Mouse (Mus musculus) testis, postnatal 10 days (tissue): ENCODE measurements around the gene Cfap299.
A peak's percentile ranks its signal among the peaks of the same experiment; 100 is the strongest.
"Not testable (repeated sequence)": the region's sequence is repeated elsewhere in the genome, so short reads cannot be mapped to it uniquely, and the experiment has no call there.

ENCODE experiments used
- DNase-seq: peaks from one replicate; pipeline ENCODE4 v3.0.0; 2021; ENCODE audit warnings: low spot score

The Cfap299 gene

DNA sequence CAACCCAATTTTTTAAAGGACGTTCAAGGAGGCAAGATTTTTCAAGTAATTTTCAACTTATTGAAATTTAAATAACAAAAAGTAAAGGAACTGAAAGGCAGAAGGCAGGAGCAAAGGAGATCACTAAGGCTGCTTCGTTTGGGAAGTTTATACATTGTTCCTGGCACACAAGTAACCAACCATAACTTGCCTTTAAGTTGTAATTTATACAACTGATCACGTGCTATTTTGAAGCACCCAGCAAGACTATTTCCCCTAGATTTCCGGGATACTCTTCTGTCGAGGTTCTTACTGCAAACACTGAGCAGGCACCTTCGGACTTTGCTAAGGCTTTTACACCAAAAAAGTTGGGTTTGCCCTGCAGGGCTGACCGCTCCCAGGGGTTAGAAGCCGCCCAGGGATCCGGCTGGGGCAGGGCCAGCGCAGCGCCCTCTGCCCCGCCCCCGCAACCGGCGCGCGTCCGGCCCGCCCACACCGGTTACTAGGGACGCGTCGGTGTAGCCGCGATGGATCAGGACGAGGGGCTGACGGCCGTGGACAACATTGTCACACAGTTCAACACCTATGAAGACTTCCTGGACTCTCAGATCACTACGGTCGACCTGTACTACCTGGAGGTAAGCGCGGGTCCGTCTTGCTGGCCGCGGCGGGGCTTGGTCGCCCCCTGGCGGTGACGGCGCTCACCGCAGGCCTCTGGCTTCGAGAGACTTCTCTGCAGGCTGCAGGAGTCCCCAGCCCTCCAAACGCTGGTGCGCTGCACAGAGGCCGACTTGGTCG, at the start of gene Cfap299:
Gene Cfap299 (plus strand): TSS at position 457 of the 777 bp plus-strand sequence.
- DNase-seq, result peak; percentile 91

- DNase-seq, result no peak
These were observed 47.1 kb upstream of the Cfap299 start for GRCm38 (mm10) chr5:98281993-98282392.

DNA sequence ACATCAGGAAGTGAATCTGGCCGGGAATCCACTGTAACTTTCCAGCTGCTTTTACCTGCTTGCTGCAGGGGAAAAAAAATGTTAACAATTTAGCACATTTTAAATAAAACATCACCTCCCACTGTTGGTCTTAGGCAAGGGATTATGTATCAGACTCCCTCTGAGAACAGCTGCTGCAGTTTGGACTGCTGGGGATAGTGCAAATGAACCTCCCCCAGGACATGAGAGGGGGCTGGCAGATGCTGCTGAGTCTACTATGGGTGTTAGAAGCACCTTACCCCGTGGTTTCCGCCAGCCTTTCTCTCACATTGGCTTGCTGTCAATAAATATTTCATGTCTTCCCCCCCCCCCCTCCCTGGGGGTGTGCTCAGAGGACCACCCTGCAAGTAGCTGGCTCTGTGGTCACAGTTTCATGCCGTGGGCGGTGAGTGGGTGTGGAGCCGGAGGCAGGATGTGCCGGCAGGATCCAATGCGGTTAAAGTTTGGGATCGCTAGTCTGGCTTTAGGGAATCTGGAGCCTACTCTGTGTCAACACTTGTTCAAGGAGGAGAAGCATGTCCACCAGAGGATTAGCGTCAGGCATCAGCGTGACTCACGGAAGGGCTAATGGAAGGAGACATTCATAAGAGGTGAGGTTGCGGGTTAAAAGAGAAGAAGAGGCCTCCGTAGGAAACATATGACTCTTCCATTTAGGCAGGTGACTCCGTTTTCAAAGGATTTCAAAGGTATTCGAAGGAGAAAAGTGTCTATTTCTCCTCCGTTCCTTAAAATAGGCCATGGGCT, 45.2 kb upstream of the Cfap299 start:
- no peak for DNase-seq

GRCm38 (mm10) chr5:98290642-98291041, 38.5 kb upstream of the Cfap299 start:
- DNase-seq, result no peak

GRCm38 (mm10) chr5:98292388-98293048, 36.6 kb upstream of the Cfap299 start:
- DNase-seq, result no peak

GRCm38 (mm10) chr5:98293049-98293715, 35.9 kb upstream of the Cfap299 start:
- no peak for DNase-seq

GRCm38 (mm10) chr5:98300079-98300478, 29.0 kb upstream of the Cfap299 start:
- no peak for DNase-seq

- no peak for DNase-seq
These were observed 23.4 kb upstream of the Cfap299 start for GRCm38 (mm10) chr5:98305673-98306072.

DNA sequence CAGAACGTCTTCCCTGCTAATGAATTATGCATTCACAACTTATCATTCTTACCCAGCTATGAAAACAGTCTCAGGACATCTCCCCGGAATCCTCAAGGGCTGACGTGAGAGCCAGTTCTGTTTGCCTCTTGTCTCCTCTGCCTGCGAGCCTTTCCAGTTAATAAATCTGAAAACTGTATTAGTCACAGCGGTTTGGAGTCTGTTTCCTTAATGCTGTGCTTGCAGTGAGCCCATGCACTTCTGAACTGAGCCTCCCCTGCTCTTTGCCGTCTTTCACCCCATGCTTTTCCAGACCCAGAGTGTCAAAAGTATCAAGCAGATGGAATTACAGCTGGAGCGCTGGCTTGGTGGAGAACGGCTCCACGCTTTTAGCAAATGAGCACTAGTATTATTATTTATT, 22.6 kb upstream of the Cfap299 start:
- DNase-seq, result no peak

DNA sequence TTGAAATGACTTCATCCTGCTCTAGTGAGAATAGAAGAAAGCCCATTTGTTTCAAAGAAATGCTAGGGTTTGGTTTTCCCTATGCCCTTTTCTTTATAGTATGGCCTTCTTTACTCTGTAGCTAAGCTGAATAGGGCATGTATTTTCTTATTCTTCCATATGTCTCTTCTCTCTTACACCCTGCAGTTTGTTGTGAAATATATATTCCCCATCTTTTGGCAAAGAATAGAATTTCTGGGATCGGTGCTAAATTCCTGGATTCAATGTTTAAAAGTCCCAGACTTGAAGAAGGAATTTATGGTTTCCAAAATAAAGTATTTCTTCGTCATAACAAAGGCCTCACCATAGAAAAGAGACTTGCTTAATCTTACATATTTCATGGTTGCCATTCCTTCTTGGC, 2.5 kb upstream of the Cfap299 start:
- DNase-seq, result no peak

DNA sequence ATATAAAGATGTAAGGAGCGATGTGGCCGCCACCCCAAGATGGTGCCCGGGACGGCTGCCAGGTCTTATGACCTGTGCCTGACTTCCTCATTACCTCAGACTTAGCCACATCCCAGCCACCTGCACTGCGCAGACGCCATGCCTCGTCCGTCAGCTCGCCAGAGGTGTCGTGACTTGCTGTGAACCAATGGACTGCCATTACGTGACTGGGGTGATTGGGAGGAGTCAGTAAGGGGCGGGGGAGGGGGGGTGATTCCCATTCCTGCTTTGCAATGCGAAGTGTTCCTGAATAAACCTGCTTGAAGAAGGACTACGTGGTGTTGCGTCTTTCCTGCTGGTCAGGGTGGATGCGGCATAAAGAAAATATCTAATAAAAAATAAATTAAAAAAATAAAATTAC, 14.6 kb downstream of the Cfap299 start:
- not testable (repeated sequence) for DNase-seq

DNA sequence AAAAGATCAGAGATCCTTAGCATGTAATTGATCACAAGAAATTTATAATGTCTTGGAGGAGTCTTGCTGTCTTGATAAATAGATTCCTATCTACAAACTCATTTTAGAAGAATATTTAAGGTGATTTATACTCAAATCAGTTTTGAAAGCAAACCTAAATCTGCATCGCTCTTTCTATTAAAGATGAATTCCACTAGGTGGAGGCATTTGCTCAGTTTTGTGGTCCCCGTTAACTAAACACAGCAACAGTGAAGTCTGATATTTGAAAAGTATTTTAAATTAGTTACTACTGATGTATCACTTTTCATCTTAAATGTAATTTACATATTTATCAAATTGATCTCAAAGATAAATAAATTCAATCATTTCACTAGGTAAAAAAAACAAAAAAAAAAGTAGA, 15.5 kb downstream of the Cfap299 start:
- no peak for DNase-seq

- DNase-seq, result no peak
These were observed 17.0 kb downstream of the Cfap299 start for GRCm38 (mm10) chr5:98346067-98346466.

GRCm38 (mm10) chr5:98348605-98349004, 19.5 kb downstream of the Cfap299 start:
- DNase-seq, result peak; percentile 83

GRCm38 (mm10) chr5:98359912-98360311, 30.8 kb downstream of the Cfap299 start:
- no peak for DNase-seq

GRCm38 (mm10) chr5:98360792-98361419, 31.8 kb downstream of the Cfap299 start:
- DNase-seq, result no peak

- DNase-seq, result no peak
These were observed 34.3 kb downstream of the Cfap299 start for GRCm38 (mm10) chr5:98363428-98363827.

GRCm38 (mm10) chr5:98365340-98365739, 36.2 kb downstream of the Cfap299 start:
- DNase-seq, result no peak

DNA sequence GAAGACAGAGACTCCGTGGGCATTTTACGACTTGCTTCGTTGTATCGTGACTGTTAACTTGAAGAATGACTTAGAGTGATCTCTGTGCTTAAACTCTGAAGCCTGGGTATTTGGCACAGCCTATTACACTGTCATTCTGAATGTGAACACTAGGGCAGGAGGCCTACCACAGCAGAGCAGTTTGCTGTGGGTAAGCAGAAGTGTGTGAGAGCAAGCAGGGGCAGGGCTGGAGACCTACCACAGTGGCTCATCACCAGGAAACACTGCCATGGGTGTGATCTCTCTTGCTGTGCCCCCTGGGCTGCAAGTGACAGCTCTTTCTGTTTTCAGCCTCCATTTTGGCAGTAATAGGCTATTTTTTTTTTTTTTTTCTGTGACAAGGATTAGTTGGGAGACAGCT, 39.7 kb downstream of the Cfap299 start:
- DNase-seq, result no peak

DNA sequence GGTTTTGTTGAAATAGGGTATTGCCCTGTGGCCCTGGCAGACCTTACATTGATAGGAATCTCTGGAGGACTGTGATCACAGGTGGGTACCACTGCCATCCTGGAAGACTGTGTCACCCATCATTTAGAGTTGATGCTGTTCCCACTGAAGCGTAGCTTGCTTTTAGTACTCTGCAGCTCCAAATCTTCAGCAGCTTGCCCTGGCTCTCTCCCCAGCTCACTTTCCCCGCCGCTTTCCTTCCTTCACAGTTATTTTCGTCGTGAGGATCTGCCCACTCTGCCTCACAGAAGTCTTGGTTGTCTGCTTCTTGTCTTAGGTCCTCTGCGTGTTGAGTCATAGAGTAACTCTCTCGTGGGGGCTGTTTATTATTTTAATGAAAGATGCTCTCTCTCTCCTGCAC, 40.3 kb downstream of the Cfap299 start:
- no peak for DNase-seq

DNA sequence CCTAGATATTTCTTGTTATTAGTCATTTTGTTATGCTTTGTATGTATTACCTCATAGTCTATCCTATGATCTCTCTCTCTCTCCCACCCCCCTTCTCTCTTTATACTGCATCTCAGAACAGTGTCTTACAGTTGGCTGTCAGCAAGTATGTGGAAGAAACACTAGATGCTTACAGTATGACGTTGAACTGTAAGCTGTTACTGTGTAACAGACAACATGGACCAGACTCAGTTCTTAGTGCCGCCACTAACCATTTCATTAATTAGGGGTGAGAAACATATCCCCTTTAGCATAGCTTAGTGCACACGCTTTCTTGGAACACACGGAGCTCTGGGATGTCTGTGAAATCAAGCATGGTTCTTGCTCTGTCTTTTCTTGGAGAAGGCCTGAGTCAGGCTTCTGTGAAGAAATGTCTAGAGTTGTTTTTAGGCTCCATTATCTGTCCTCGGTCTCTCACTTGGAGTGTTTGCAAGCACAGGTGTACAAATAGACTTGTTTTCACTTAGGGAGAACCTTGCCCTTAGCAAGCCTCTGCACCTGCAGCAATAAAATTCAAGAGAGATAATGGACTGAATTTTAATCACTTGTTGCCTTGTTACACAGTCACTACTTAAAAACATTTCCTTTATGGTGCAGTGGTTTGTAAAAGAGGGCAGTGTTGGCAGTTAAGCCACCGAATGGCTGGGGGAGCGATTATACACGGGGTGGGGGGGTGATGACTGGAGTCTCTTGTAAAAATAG, 47.1 kb downstream of the Cfap299 start:
- DNase-seq, result no peak
